Mouse (Mus musculus) liver, postnatal 0 days (tissue): ENCODE data around the gene Olfr796. TPM values are rescaled to one million over a fixed set of nuclear protein-coding genes. Genes with fewer than 3 reads are reported as not detected.

ENCODE experiments used
- ATAC-seq: fragments of 200-750 bp; cut with Nextera tagmentation; 2 replicates; pipeline ENCODE4 v1.8.0; 2017; ENCODE audit warnings: mild to moderate bottlenecking, moderate library complexity
- DNase-seq: peaks from one replicate; pipeline ENCODE4 v3.0.0-alpha.2; 2016
- H3K27ac ChIP-seq: fragments of 300-500 bp; sonication (generic); 2 replicates; pipeline ENCODE4 v1.5.1; 2014; ENCODE audit warnings: antibody characterized with exemption, moderate library complexity, mild to moderate bottlenecking, low read depth
- H3K27me3 ChIP-seq: fragments of 300-500 bp; sonication (generic); 2 replicates; pipeline ENCODE4 v1.6.1; 2014; ENCODE audit warnings: low read length, control low read depth, mixed read lengths; ENCODE audit not compliant: insufficient read depth
- H3K36me3 ChIP-seq: fragments of 300-500 bp; sonication (generic); replicated peaks from 2 replicates; pipeline ENCODE4 v1.6.1; 2014; ENCODE audit warnings: mild to moderate bottlenecking, control low read depth, low read length, moderate library complexity, mixed read lengths; ENCODE audit not compliant: insufficient read depth
- H3K4me1 ChIP-seq: fragments of 300-500 bp; sonication (generic); 2 replicates; pipeline ENCODE4 v1.6.1; 2014; ENCODE audit warnings: antibody characterized with exemption, mild to moderate bottlenecking, control low read depth; ENCODE audit not compliant: insufficient read depth
- H3K4me2 ChIP-seq: fragments of 300-500 bp; sonication (generic); 2 replicates; pipeline ENCODE4 v1.6.1; 2014; ENCODE audit warnings: low read depth, mild to moderate bottlenecking, low read length, moderate library complexity, mixed read lengths
- H3K4me3 ChIP-seq: fragments of 300-500 bp; sonication (generic); 2 replicates; pipeline ENCODE4 v1.5.1; 2014; ENCODE audit warnings: low read depth, low read length
- H3K9ac ChIP-seq: fragments of 300-500 bp; sonication (generic); replicated peaks from 2 replicates; pipeline ENCODE4 v1.6.1; 2014; ENCODE audit warnings: mild to moderate bottlenecking, moderate library complexity
- H3K9me3 ChIP-seq: fragments of 300-500 bp; sonication (generic); 2 replicates; pipeline ENCODE4 v1.6.1; 2016; ENCODE audit warnings: mild to moderate bottlenecking, control low read depth, low read length, mixed read lengths
- CTCF ChIP-seq: sonication (generic); IDR thresholded peaks from 2 replicates; pipeline ENCODE4 v1.5.1; 2016; ENCODE audit warnings: antibody characterized with exemption, low read depth
- EP300 ChIP-seq: IDR thresholded peaks from 2 replicates; pipeline ENCODE4 v1.6.1; 2016; ENCODE audit warnings: antibody characterized with exemption, low read depth, mild to moderate bottlenecking
- WGBS: fragments of 180-500 bp; shearing (Covaris S2); extraction: QIAGEN DNeasy Blood & Tissue Kit; methylation state at CpG from one replicate; pipeline ENCODE4 v1.1.7; 2014; ENCODE audit not compliant: insufficient replicate concordance; 5-methylcytosine and 5-hydroxymethylcytosine counted together
- polyA plus RNA-seq: library from polyadenylated mRNA; unstranded; fragments of >200 nt; fragmentation: Nextera tagmentation; extraction: Ambion mirVana; gene quantifications from 2 replicates; pipeline ENCODE4 v1.2.1, GENCODE M21; 2015

Gene Olfr796
- polyA plus RNA-seq, result not detected in 2 replicates

GRCm38 (mm10) chr10:129612470-129612869 lies at the start of gene Olfr796:
TSS of gene Olfr796 (minus strand) at chr10:129612570.
- H3K4me1 ChIP-seq, result no peaks in the 10 kb centered on the region
- no peaks in the 10 kb centered on the region for H3K36me3 ChIP-seq
- no peak within 1 kb of the TSS for H3K9ac ChIP-seq
- H3K27me3 ChIP-seq, result no peaks in the 10 kb centered on the region
- no peaks in the 10 kb centered on the region for H3K9me3 ChIP-seq
- DNase-seq, result no peak
- H3K4me2 ChIP-seq, result no peak within 1 kb of the TSS
- H3K4me3 ChIP-seq, result no peak within 1 kb of the TSS
- no peak for TF ChIP-seq EP300
- TF ChIP-seq CTCF, result no peak
- no peak for ATAC-seq
- H3K27ac ChIP-seq, result no peak within 1 kb of the TSS
- 88% methylated on average over 1 of the region's 1 CpGs for WGBS

GRCm38 (mm10) chr10:129657394-129657793 lies 45.0 kb upstream of the Olfr796 start, which contains the start of gene Olfr800:
TSS of gene Olfr800 (plus strand) at chr10:129657694.
- Histone ChIP-seq H3K27me3 (no peaks in the 10 kb centered on the region), H3K4me2 (no peak within 1 kb of the TSS), H3K9me3 (no peaks in the 10 kb centered on the region), H3K27ac (no peak within 1 kb of the TSS), H3K4me3 (no peak within 1 kb of the TSS), H3K9ac (no peak within 1 kb of the TSS), H3K4me1 (no peaks in the 10 kb centered on the region), H3K36me3 (no peaks in the 10 kb centered on the region)
- ATAC-seq, result no peak
- TF ChIP-seq EP300 (no peak), CTCF (no peak)
- no peak for DNase-seq

GRCm38 (mm10) chr10:129651763-129652162 lies 39.4 kb upstream of the Olfr796 start:
- no peaks in the 10 kb centered on the region for H3K36me3 ChIP-seq
- no peak overlapping the region for H3K4me3 ChIP-seq
- no peak overlapping the region for H3K4me2 ChIP-seq
- no peak overlapping the region for H3K9ac ChIP-seq
- ATAC-seq (no peak), DNase-seq (no peak)
- H3K27ac ChIP-seq, result no peak overlapping the region
- no peaks in the 10 kb centered on the region for H3K27me3 ChIP-seq
- TF ChIP-seq EP300, result no peak
- no peak for TF ChIP-seq CTCF
- H3K4me1 ChIP-seq, result no peaks in the 10 kb centered on the region
- 70% methylated on average over 1 of the region's 1 CpGs for WGBS
- no peaks in the 10 kb centered on the region for H3K9me3 ChIP-seq

- 26% methylated on average over 1 of the region's 1 CpGs for WGBS
- TF ChIP-seq CTCF (no peak), EP300 (no peak)
- DNase-seq (no peak), ATAC-seq (no peak)
- Histone ChIP-seq H3K4me1 (no peaks in the 10 kb centered on the region), H3K27me3 (no peaks in the 10 kb centered on the region), H3K4me3 (no peak within 1 kb of the TSS), H3K9ac (no peak within 1 kb of the TSS), H3K4me2 (no peak within 1 kb of the TSS), H3K9me3 (no peaks in the 10 kb centered on the region), H3K27ac (no peak within 1 kb of the TSS), H3K36me3 (no peaks in the 10 kb centered on the region)
These were observed 24.8 kb upstream of the Olfr796 start, which contains the start of gene Olfr799 for GRCm38 (mm10) chr10:129637184-129637583. TSS of gene Olfr799 (plus strand) at chr10:129637484.

- H3K9ac ChIP-seq, result no peak within 1 kb of the TSS
- H3K27me3 ChIP-seq, result no peaks in the 10 kb centered on the region
- no peaks in the 10 kb centered on the region for H3K4me1 ChIP-seq
- H3K4me2 ChIP-seq, result no peak within 1 kb of the TSS
- DNase-seq (no peak), ATAC-seq (no peak)
- no peaks in the 10 kb centered on the region for H3K9me3 ChIP-seq
- no peak within 1 kb of the TSS for H3K27ac ChIP-seq
- WGBS, result 64% methylated on average over 1 of the region's 1 CpGs
- TF ChIP-seq CTCF (no peak), EP300 (no peak)
- no peak within 1 kb of the TSS for H3K4me3 ChIP-seq
- H3K36me3 ChIP-seq, result no peaks in the 10 kb centered on the region
These were observed 15.5 kb upstream of the Olfr796 start, which contains the start of gene Olfr798 for GRCm38 (mm10) chr10:129627834-129628233. TSS of gene Olfr798 (minus strand) at chr10:129627934.

GRCm38 (mm10) chr10:129623251-129623650 lies 10.9 kb upstream of the Olfr796 start:
- Histone ChIP-seq H3K27me3 (no peaks in the 10 kb centered on the region), H3K9me3 (no peaks in the 10 kb centered on the region), H3K36me3 (no peaks in the 10 kb centered on the region), H3K4me1 (no peaks in the 10 kb centered on the region), H3K9ac (no peak overlapping the region), H3K4me2 (no peak overlapping the region), H3K27ac (no peak overlapping the region), H3K4me3 (no peak overlapping the region)
- no peak for TF ChIP-seq CTCF
- TF ChIP-seq EP300, result no peak
- ATAC-seq (no peak), DNase-seq (no peak)

GRCm38 (mm10) chr10:129621724-129622123 lies 9.4 kb upstream of the Olfr796 start:
- WGBS, result 24% methylated on average over 1 of the region's 1 CpGs
- Histone ChIP-seq H3K4me1 (no peaks in the 10 kb centered on the region), H3K27me3 (no peaks in the 10 kb centered on the region), H3K9me3 (no peaks in the 10 kb centered on the region), H3K4me2 (no peak overlapping the region), H3K36me3 (no peaks in the 10 kb centered on the region), H3K4me3 (no peak overlapping the region), H3K27ac (no peak overlapping the region), H3K9ac (no peak overlapping the region)
- DNase-seq (no peak), ATAC-seq (no peak)
- TF ChIP-seq EP300, result no peak
- no peak for TF ChIP-seq CTCF
